Mouse (Mus musculus) myocyte (in vitro differentiated cells): Measurements from ENCODE around the gene Abhd12. TPM values are rescaled to one million over a fixed set of nuclear protein-coding genes. Genes with fewer than 3 reads are reported as not detected.

ENCODE experiments used
- H3K27me3 ChIP-seq: one replicate; pipeline ENCODE4 v1.6.1; 2011; ENCODE audit not compliant: control insufficient read depth, insufficient read depth, insufficient read length
- H3K36me3 ChIP-seq: one replicate; pipeline ENCODE4 v1.6.1; 2011; ENCODE audit not compliant: control insufficient read depth, insufficient read depth
- H3K4me2 ChIP-seq: one replicate; pipeline ENCODE4 v1.6.1; 2011; ENCODE audit warnings: low read depth, control low read depth
- H3K4me3 ChIP-seq: one replicate; pipeline ENCODE4 v1.5.1; 2011; ENCODE audit warnings: mild to moderate bottlenecking, control low read depth, moderate library complexity
- H3K79me2 ChIP-seq: one replicate; pipeline ENCODE4 v1.6.1; 2011; ENCODE audit not compliant: control insufficient read depth, insufficient read depth
- H3ac ChIP-seq: one replicate; pipeline ENCODE4 v1.6.1; 2011; ENCODE audit not compliant: control insufficient read depth, insufficient read length
- CEBPB ChIP-seq: IDR thresholded peaks from 2 replicates; pipeline ENCODE4 v1.6.1; 2011; ENCODE audit warnings: mild to moderate bottlenecking, moderate library complexity; ENCODE audit not compliant: poor library complexity, insufficient read depth, severe bottlenecking
- E2F4 ChIP-seq: IDR thresholded peaks from one replicate; pipeline ENCODE4 v1.6.1; 2011; ENCODE audit warnings: mild to moderate bottlenecking, control low read depth, moderate library complexity; ENCODE audit not compliant: insufficient read depth
- MAX ChIP-seq: IDR thresholded peaks from one replicate; pipeline ENCODE4 v1.6.1; 2011; ENCODE audit warnings: low read depth, mild to moderate bottlenecking, control low read depth
- MYOD1 ChIP-seq, 3 experiments: IDR thresholded peaks; one replicate each; pipeline ENCODE4 v1.6.1; 2011; ENCODE audit warnings: control low read depth in 2 of 3, low read depth in 2 of 3, mild to moderate bottlenecking in 2 of 3, moderate library complexity in 1 of 3; ENCODE audit not compliant: insufficient read length in 2 of 3, control insufficient read depth in 1 of 3
- MYOG ChIP-seq, 3 experiments: IDR thresholded peaks; one replicate each; pipeline ENCODE4 v1.6.1; 2011; ENCODE audit warnings: control low read depth in 2 of 3, low read depth in 2 of 3, mild to moderate bottlenecking in 2 of 3; ENCODE audit not compliant: insufficient read length in 2 of 3, control insufficient read depth in 1 of 3, insufficient read depth in 1 of 3
- POLR2A ChIP-seq: IDR thresholded peaks from one replicate; pipeline ENCODE4 v1.6.1; 2011; ENCODE audit warnings: low read depth, mild to moderate bottlenecking, control low read depth, moderate library complexity; ENCODE audit not compliant: insufficient read length
- POLR2AphosphoS2 ChIP-seq: IDR thresholded peaks from one replicate; pipeline ENCODE4 v1.6.1; 2011; ENCODE audit warnings: low read depth, control low read depth; ENCODE audit not compliant: insufficient read length
- REST ChIP-seq: IDR thresholded peaks from one replicate; pipeline ENCODE4 v1.6.1; 2011; ENCODE audit warnings: mild to moderate bottlenecking, control low read depth, moderate library complexity; ENCODE audit not compliant: insufficient read depth, insufficient read length
- SRF ChIP-seq: IDR thresholded peaks from one replicate; pipeline ENCODE4 v1.6.1; 2011; ENCODE audit warnings: low read depth; ENCODE audit not compliant: control insufficient read depth, insufficient read length
- TCF12 ChIP-seq: IDR thresholded peaks from one replicate; pipeline ENCODE4 v1.6.1; 2011; ENCODE audit warnings: mild to moderate bottlenecking, control low read depth; ENCODE audit not compliant: poor library complexity, insufficient read depth, severe bottlenecking
- TCF3 ChIP-seq: IDR thresholded peaks from one replicate; pipeline ENCODE4 v1.6.1; 2011; ENCODE audit warnings: low read depth, control low read depth; ENCODE audit not compliant: insufficient read length
- USF1 ChIP-seq: IDR thresholded peaks from one replicate; pipeline ENCODE4 v1.6.1; 2011; ENCODE audit warnings: low read depth, mild to moderate bottlenecking, control low read depth, moderate library complexity
- polyA plus RNA-seq: library from polyadenylated mRNA; unstranded; fragments of >200 nt; fragmentation: generic; extraction: Trizol; gene quantifications from one replicate; pipeline ENCODE4 v1.2.1, GENCODE M21; 2012; ENCODE audit warnings: missing spikeins

The Abhd12 gene
- polyA plus RNA-seq, 1 experiment: 50.7 TPM

DNA sequence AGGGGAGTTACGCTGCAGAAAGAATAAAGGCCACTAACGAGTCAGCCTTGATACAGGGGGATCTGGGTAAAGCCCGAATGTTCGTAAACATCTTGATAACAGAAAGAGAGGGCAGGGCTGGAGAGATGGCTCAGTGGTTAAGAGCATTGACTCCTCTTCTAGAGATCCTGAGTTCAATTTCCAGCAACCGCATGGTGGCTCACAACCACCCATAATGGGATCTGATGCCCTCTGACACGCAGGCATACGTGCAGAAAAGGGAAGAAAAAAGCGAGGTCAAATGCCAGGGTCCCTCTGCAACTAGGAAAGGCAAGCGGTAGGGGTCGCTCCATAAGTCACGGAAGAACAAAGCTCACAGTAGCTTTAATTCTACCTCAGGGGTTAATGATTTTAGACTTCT, 63.4 kb downstream of the Abhd12 start:
- no peaks in the 10 kb centered on the region for H3K36me3 ChIP-seq
- no peaks in the 10 kb centered on the region for H3K79me2 ChIP-seq
- no peak overlapping the region for H3ac ChIP-seq
- H3K4me3 ChIP-seq: no peak overlapping the region
- no peak for TF ChIP-seq MAX
- TF ChIP-seq TCF12: no peak
- TF ChIP-seq MYOD1 (IDR thresholded peaks at IDR 0.05; ENCODE audit: control insufficient read depth in 1 of 3, insufficient read length in 2 of 3, low read depth in 2 of 3): no peak
- TF ChIP-seq POLR2AphosphoS2: no peak
- no peak for TF ChIP-seq E2F4
- TF ChIP-seq SRF: no peak
- no peak for TF ChIP-seq MYOG (IDR thresholded peaks at IDR 0.05; ENCODE audit: control insufficient read depth in 1 of 3, insufficient read depth in 1 of 3, insufficient read length in 2 of 3, low read depth in 2 of 3)
- no peak for TF ChIP-seq TCF3
- no peak for TF ChIP-seq CEBPB
- TF ChIP-seq POLR2A: no peak
- H3K27me3 ChIP-seq: no peaks in the 10 kb centered on the region
- no peak overlapping the region for H3K4me2 ChIP-seq

DNA sequence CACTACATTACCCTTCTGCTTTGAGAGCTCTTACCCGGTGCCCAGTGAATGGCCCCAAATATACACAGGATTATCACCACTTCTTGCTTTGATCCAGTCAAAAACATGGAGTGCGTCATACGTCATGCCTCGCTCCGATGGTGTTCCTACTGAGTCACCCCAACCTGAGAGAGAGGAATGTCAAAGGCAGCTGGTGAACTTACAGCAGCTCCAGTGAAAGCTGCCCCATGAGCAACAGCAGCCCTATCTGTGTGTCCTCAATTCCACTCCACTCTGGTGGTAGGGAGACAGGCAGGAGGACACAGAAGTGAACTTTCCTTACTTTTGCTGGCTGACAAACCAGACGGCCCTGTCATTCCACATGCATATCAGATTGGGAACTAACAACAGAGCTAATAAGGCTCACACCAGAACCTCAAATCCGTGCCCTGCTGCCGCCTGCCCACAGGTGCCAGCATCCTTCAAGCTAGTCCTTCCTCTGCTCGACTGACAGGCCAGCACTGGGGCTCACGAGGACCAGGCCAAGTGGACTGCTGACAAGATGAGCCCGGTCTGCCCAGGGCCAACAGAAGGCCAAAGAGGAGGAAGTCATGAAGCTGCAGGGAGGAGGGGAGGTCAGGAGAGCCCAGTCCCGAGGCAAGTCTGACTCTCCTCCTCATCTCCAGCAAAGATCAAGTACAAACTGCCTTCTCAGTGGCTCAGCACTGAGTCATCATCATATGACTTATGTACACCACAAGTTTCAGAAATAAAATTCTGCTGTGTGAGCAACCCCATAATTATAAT, 64.7 kb downstream of the Abhd12 start:
- no peaks in the 10 kb centered on the region for H3K79me2 ChIP-seq
- H3K27me3 ChIP-seq: no peaks in the 10 kb centered on the region
- no peaks in the 10 kb centered on the region for H3K36me3 ChIP-seq
- peak overlapping the region; percentile 60 for H3K4me2 ChIP-seq
- H3K4me3 ChIP-seq: no peak overlapping the region
- TF ChIP-seq CEBPB (no peak), MYOD1 (IDR thresholded peaks at IDR 0.05; ENCODE audit: control insufficient read depth in 1 of 3, insufficient read length in 2 of 3, low read depth in 2 of 3) (peak in 2 of 3 experiments; percentile 5 to 9), POLR2AphosphoS2 (no peak), USF1 (peak; percentile 78), TCF3 (no peak)
- no peak overlapping the region for H3ac ChIP-seq

DNA sequence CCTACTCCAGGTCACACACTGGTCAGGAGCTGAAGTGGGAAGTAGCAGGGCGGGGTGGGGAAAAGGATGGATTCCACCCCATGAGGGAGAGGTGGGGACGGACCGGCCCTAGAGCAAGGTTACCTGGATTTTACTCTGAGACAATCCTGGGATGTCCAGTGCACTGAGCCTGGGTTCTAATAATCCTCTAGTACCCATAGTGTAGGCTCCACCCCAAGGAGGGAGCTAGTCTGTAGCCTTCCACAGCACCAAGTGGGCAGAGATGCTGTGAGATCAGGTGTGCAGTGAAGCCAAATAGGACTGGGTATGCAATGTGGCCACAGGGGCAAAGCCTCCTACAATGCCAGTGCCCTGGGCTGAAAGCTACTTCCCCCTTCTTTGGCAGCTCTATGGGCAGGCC, 66.8 kb downstream of the Abhd12 start:
- Histone ChIP-seq H3ac (no peak overlapping the region), H3K4me3 (no peak overlapping the region), H3K4me2 (no peak overlapping the region), H3K27me3 (no peaks in the 10 kb centered on the region), H3K36me3 (peaks cover 2% of the 10 kb centered on the region), H3K79me2 (no peaks in the 10 kb centered on the region)
- TF ChIP-seq E2F4 (no peak), MAX (no peak)

DNA sequence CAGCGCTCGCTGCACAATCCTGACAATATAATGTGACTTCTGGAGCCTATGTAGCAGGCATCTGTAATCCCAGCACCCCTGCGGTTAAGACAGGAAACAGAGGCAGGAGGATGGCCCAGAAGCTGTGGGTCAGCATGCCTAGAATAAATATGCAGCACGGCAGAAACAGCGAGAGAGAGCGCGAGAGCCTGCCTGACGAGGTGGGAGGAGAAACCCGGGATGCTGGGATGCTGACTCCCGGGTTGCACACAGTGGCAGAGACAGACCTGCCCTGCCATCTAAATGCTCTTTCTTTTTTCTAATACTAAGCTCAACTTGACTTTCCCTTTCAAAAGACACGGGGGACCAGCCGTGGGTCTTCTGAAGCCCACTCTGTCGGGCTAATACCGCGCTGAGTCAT, 67.6 kb downstream of the Abhd12 start:
- H3K36me3 ChIP-seq: peaks cover 5% of the 10 kb centered on the region

DNA sequence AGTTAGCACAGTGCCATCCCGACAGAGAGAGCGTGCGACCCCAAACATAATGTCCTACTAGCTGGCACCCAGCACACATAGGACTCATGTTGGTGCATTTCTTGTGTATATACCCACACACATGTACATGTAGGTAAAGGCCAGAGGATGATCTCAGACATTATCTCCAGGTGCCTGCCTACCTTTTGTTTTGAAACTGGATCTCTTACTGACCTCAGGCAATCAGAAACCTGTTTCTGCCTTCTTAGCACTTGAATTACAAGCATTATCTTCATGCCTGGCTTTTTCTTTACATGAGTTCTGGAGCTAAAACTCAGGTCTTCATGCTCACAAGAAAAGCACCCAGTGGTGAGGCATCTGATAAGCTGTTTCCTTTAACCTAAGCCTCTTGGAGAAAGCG, 68.6 kb downstream of the Abhd12 start:
- Histone ChIP-seq H3K36me3 (peaks cover 6% of the 10 kb centered on the region), H3K27me3 (no peaks in the 10 kb centered on the region), H3K4me3 (no peak overlapping the region), H3ac (no peak overlapping the region), H3K4me2 (no peak overlapping the region), H3K79me2 (no peaks in the 10 kb centered on the region)
- TF ChIP-seq CEBPB: no peak
- TF ChIP-seq E2F4: no peak
- TF ChIP-seq MYOD1 (IDR thresholded peaks at IDR 0.05; ENCODE audit: control insufficient read depth in 1 of 3, insufficient read length in 2 of 3, low read depth in 2 of 3): no peak
- no peak for TF ChIP-seq POLR2AphosphoS2
- no peak for TF ChIP-seq TCF3
- TF ChIP-seq REST: no peak
- no peak for TF ChIP-seq TCF12

More for the DNA sequence above, 67.6 kb downstream of the Abhd12 start:
- Histone ChIP-seq H3K4me2 (no peak overlapping the region), H3K4me3 (no peak overlapping the region), H3K79me2 (no peaks in the 10 kb centered on the region), H3ac (no peak overlapping the region), H3K27me3 (no peaks in the 10 kb centered on the region)
- no peak for TF ChIP-seq USF1
- TF ChIP-seq POLR2AphosphoS2: no peak
- TF ChIP-seq SRF: no peak
- TF ChIP-seq MYOG (IDR thresholded peaks at IDR 0.05; ENCODE audit: control insufficient read depth in 1 of 3, insufficient read depth in 1 of 3, insufficient read length in 2 of 3, low read depth in 2 of 3): no peak
- no peak for TF ChIP-seq POLR2A
- TF ChIP-seq TCF12: no peak
- no peak for TF ChIP-seq TCF3
- TF ChIP-seq REST: no peak
- no peak for TF ChIP-seq E2F4
- TF ChIP-seq CEBPB: no peak
- TF ChIP-seq MYOD1 (IDR thresholded peaks at IDR 0.05; ENCODE audit: control insufficient read depth in 1 of 3, insufficient read length in 2 of 3, low read depth in 2 of 3): no peak
- TF ChIP-seq MAX: no peak
